Mouse (Mus musculus) naive thymus-derived CD4-positive, alpha-beta T cell, adult 2 months (primary cell): ENCODE data around the gene Zfp456.
"Not testable (repeated sequence)": the region's sequence is repeated elsewhere in the genome, so short reads cannot be mapped to it uniquely, and the experiment has no call there.

Source experiments
- DNase-seq: peaks from one replicate; pipeline ENCODE4 v3.0.0-alpha.2; 2011; ENCODE audit warnings: low read depth

Zfp456 gene

GRCm38 (mm10) chr13:67375050-67375911 lies at the start of gene Zfp456, which contains the start of gene Gm28041:
TSS of gene Zfp456 (minus strand) at chr13:67375810.
TSS of gene Gm28041 (minus strand) at chr13:67375733.
- DNase-seq, result peak; percentile 88

DNA sequence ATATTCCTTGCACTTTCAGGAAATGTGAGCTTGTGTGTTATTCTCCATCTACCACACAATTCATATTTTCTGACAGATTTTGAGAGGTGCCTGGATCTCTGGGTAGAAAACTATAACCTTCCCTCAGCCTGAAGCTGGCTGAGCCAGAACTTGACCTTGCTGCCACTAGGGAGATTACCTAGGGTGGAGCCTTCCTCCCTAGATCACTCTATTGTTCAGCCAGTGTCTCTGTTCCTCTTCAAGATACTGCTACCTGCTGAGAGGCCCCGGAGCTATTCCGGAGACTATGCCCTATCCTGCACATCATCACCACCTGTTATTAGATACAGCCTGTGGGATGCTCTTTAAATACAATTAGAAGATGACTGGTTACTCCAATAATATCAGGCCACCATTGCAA lies 46.9 kb upstream of the Zfp456 start:
- not testable (repeated sequence) for DNase-seq

- peak; percentile 67 for DNase-seq
Measured at GRCm38 (mm10) chr13:67421207-67421857, 45.7 kb upstream of the Zfp456 start, which contains the start of gene Zfp459. TSS of gene Zfp459 (minus strand) at chr13:67421418.

- DNase-seq, result peak; percentile 10
Measured at GRCm38 (mm10) chr13:67420558-67421206, 45.1 kb upstream of the Zfp456 start.

- no peak for DNase-seq
Measured at GRCm38 (mm10) chr13:67416811-67417210, 41.2 kb upstream of the Zfp456 start.

GRCm38 (mm10) chr13:67415759-67416158 lies 40.1 kb upstream of the Zfp456 start:
- no peak for DNase-seq

DNA sequence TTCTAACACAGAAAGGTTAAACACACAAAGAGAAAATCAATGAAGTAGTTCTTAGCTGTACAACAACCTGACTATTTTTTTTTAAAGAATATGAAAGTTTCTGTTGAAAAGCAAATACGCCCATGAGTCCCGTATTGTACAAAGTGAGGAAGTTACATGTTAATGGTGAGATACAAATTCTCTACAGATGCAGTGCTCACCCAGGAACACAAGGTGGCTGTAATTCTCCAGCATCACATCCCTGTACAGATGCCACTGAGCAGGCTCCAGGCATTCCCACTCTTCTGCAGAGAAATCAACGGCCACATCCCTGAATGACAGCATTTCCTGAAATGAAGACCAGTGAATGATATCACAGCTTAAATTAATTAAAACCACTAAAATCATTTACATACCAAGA lies 38.0 kb upstream of the Zfp456 start:
- not testable (repeated sequence) for DNase-seq

DNA sequence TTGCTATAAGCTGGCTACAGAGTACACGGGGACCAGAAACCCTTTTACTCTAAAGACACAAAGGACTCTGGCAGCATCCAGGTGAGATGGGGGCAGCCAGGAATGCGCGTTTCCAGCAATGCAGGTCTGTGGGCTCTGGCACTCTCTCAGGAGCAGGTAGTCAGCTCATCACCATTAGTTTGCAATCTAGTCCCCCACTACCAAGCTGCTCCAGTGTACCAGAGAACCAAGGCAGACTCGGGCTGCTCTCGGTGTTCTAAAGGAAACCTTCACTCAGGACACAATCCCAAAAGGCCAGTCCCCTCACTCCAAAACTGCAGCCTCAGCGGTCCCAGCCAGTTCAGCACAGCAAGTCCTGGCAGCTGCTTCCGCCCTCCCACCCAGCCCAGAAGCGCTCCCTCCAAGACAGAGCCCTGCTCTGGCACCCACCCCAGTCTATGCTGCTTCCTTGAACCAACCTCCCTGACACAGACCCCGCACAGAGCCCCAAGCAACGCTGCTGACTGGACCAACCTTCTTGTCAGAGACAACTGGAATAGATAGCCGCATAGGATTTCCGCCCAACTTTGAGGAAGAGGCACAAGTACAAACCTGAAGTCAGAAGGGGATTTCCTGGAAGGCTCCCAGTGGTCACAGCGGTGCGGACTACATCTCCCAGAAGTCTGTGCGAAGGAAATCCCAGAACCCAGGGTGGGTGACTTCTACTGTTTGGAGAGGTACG lies 23.7 kb upstream of the Zfp456 start, which contains the start of gene Zfp429:
Zfp429 (minus strand) TSS at position 637 of the 721 bp plus-strand sequence.
- DNase-seq, result peak; percentile 85

GRCm38 (mm10) chr13:67376255-67376654 lies 645 bp upstream of the Zfp456 start:
- not testable (repeated sequence) for DNase-seq

DNA sequence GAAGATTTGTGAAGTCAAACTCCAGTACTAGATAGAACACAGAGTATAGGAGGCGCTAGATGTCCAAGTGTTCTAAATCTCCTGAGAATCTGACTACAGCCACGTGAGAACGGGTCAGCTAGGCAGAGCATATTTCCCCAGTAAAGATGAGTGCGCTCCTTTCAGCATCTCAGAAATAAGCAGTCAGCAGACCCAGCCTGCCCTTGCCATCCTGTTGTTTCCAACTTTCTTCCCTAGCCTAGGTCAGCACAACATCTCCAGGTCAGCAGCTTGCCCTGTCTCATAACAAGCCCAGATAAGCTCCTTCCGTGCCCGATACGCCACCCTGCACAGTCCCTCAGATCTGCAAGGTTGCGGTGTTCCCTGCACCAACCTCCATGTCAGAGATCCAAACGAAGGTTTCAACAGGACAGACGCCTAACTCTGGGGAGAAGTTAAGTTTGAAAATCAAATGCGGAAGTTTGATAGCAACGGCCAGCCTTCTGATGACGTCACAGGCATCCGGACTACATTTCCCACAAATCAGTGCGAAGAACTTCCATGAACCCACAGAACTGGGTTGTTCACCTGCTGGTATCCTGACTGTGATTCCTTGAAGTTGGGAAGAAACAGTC lies 15.4 kb downstream of the Zfp456 start, which contains the start of the genes Gm28044 and Zfp953:
Gm28044 (minus strand) TSS at position 406 of the 614 bp plus-strand sequence.
Zfp953 (minus strand) TSS at position 475 of the 614 bp plus-strand sequence.
- DNase-seq, result peak; percentile 93

GRCm38 (mm10) chr13:67351854-67352253 lies 23.8 kb downstream of the Zfp456 start:
- no peak for DNase-seq

DNA sequence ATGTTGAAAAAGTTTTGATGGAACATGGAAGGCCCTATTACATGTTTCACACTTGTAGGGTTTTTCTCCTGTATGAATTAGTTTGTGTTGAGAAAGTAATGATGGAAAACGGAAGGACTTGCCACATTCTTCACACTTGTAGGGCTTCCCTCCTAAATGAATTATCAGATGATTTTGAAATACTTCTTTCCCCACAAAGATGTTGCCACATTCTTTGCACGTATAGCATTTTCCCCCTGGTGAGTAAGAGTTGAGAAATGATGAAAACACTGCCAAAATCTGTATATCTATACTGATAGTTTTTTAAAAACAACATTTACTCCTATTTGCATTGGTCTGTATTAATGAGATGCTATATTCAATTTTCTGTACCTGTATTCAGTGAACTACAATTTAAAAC lies 32.2 kb downstream of the Zfp456 start:
- DNase-seq, result no peak

DNA sequence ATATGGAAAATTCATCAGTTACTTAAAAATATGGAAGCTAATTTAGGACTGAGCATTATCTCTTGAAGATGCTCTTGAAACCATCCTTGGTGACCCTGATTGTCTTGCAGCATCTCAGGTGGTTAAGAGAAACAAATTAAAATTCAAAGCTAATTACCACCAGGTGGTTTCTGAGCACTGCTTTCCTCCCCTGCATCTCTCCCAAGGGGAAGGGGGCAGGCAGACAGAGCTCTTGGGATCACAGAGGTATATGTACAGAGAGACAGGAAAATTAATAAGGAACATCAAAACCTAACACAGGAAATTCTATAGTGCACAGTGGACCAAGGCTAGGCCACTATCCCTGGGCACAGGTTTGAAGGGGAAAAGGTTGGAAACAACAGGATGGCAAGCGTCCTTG lies 42.7 kb downstream of the Zfp456 start:
- DNase-seq, result no peak

GRCm38 (mm10) chr13:67332019-67332724 lies 43.4 kb downstream of the Zfp456 start, which contains the start of gene Zfp595:
TSS of gene Zfp595 (minus strand) at chr13:67332570.
- DNase-seq, result peak; percentile 92
